Mouse (Mus musculus) cerebellum, adult 2 months (tissue): ENCODE measurements at regions not wholly inside any gene's neighbourhood (a gene's known extent, or its start where the extent isn't known, plus 50 kb on each side); places are given as distances from the start of the nearest gene placed in this dataset.

Source experiments
- CTCF ChIP-seq: fragments of 200-500 bp; IDR thresholded peaks from 2 replicates; pipeline ENCODE4 v1.5.1; 2011; ENCODE audit warnings: low read depth, mild to moderate bottlenecking, control low read depth, low read length, moderate library complexity, borderline replicate concordance; ENCODE audit not compliant: insufficient read depth
- POLR2A ChIP-seq: fragments of 200-500 bp; IDR thresholded peaks from 2 replicates; pipeline ENCODE4 v1.6.1; 2011; ENCODE audit warnings: low read length, control low read depth, borderline replicate concordance; ENCODE audit not compliant: insufficient read depth

DNA sequence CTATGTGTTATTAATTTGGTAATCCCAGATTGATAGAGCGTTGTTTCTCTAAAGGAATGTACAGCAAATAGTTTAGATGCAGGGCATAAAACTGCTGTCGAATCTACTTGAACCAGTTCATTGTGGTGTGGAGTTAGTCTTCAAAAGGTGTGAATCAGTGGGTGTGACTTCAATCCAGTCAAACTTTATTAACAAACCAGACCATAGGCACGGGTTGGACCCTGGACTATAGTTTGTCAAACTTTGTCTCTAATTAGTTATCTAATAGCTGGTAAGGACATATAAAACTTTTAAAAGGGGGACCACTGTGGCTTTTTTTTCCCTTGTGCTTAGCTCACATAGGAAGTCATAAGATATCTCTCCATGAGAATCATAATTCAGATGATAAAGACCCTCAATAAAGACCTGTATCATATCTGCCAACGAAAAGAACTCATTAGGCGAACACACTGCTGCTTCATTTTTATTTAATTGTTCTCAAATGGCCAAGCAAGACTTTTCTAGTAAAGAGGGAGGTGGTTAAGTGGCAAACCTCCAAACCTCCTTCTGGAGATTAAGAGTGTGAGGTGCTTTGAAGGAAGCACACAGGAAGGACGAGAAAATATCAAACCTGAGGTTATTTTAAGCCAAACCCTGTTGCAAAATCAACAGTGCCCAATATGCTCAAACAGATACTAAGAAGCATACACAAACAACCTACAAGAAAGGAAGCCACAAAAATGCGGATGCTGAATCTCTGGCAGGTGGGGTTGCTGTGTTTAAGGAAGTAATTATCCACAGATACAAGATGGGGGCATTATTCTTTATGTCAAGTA, 379.3 kb upstream of the Mmadhc start:
- TF ChIP-seq POLR2A (no peak), CTCF (no peak)
